Mouse (Mus musculus) bone marrow macrophage, adult 2 months (primary cell): Measurements from ENCODE around the gene Cldn14.

ENCODE experiments used
- CTCF ChIP-seq: IDR thresholded peaks from 2 replicates; pipeline ENCODE4 v1.5.1; 2012; ENCODE audit warnings: low read depth, mild to moderate bottlenecking, low read length, moderate library complexity
- POLR2A ChIP-seq: IDR thresholded peaks from 2 replicates; pipeline ENCODE4 v1.6.1; 2012; ENCODE audit warnings: mild to moderate bottlenecking, low read depth, low read length, borderline replicate concordance

GRCm38 (mm10) chr16:93934588-93934987, 74.0 kb downstream of the Cldn14 start:
- TF ChIP-seq POLR2A (no peak), CTCF (no peak)
